Mouse (Mus musculus) heart, adult 2 months (tissue): ENCODE measurements around the gene Micall2.

ENCODE experiments used
- CTCF ChIP-seq: fragments of 200-600 bp; IDR thresholded peaks from 2 replicates; pipeline ENCODE4 v1.8.1; 2022; ENCODE audit warnings: antibody characterized with exemption, mild to moderate bottlenecking, moderate library complexity
- EP300 ChIP-seq: fragments of 200-500 bp; IDR thresholded peaks from 2 replicates; pipeline ENCODE4 v1.6.1; 2011; ENCODE audit warnings: low read depth, low read length, control low read depth; ENCODE audit not compliant: insufficient read depth
- POLR2A ChIP-seq: fragments of 200-500 bp; IDR thresholded peaks from 2 replicates; pipeline ENCODE4 v1.6.1; 2011; ENCODE audit warnings: mild to moderate bottlenecking, low read depth, low read length, control low read depth; ENCODE audit not compliant: insufficient read depth

- TF ChIP-seq CTCF (peak; percentile 89), POLR2A (no peak), EP300 (no peak)
Measured at GRCm38 (mm10) chr5:139754753-139755152, 18.6 kb upstream of the Micall2 start.
